ENCODE assay signal across 13 mouse cellular contexts in the genomic region with DNA sequence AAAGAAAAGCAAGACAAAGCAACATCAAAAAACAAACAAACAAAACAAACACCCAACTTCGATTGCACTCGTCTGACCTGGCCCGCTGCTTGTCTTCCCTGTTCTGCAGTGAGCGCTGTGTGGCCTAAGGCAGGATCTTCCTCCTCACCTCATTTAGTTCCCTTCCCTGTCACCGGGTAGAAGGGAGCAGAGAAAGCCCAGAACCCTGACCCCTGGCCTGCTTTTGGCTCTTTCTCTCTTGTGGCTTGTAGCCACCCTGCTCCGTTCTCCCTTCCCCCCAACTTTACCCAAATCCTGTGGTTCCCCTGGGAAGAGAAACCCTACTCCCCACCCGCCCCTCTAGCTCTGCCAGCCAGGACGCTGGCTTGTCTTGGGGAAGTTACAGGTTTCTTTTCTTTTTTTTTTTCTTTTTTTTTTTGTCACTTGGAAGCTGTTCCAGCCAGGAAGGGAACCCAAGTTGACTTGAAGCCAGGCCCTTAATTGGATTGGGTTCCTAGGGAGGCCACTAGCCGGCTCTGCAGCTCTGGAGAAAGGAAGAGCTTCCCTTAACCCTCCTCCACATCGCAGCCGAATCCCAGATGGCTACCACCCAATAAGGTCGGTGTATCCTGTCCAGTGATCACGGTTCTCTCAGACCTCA. TPM values are rescaled to one million over a fixed set of nuclear protein-coding genes. Genes with fewer than 3 reads are reported as not detected.
A peak's percentile ranks its signal among the peaks of the same experiment; 100 is the strongest.
DNase-seq lines count a peak whose midpoint lies in the region; ATAC-seq and TF ChIP-seq lines count a peak whose summit lies in the region.
"Had no signal": no experiment of that assay in that cellular context is flagged by ENCODE, and none has a peak within 500 bp of the region (broad histone marks: within the 10 kb centered on the region; RNA-seq: fewer than 3 reads in every experiment).

No protein-coding gene starts in this region.

- ATAC-seq in heart, embryonic 16.5 days (replicated peaks; ENCODE audit: extremely low read depth, insufficient read depth, low FRiP score): 0 out of 2 replicates have a peak, but pooled peaks have one; percentile 20
- ATAC-seq in lung, embryonic 14.5 days (ENCODE audit: insufficient read depth): no peak

- H3K27ac ChIP-seq in heart, embryonic 16.5 days (ENCODE audit: low read length): peak overlapping the region; percentile 30; the same call in 1 of the 2 replicates
- H3K27ac ChIP-seq in lung, embryonic 14.5 days (ENCODE audit: low read depth): no peak overlapping the region
- H3K27ac ChIP-seq: hindbrain, embryonic 12.5 days; macrophage; stomach, embryonic 15.5 days had no signal

- no peaks in the 10 kb centered on the region for H3K27me3 ChIP-seq in heart, embryonic 16.5 days (ENCODE audit: control insufficient read depth, insufficient read depth, low read length)
- no peaks in the 10 kb centered on the region for H3K27me3 ChIP-seq in lung, embryonic 14.5 days (ENCODE audit: insufficient read depth, low read length)
- H3K27me3 ChIP-seq: hindbrain, embryonic 12.5 days; stomach, embryonic 15.5 days had no signal

- whole genome bisulfite sequencing in heart, embryonic 16.5 days: 54% methylated on average over 13 of the region's 13 CpGs
- 45% methylated on average over 13 of the region's 13 CpGs for WGBS in lung, embryonic 14.5 days

- H3K9ac ChIP-seq in heart, embryonic 16.5 days (ENCODE audit: low read length): no peak overlapping the region
- H3K9ac ChIP-seq in lung, embryonic 14.5 days: no peak overlapping the region
- H3K9ac ChIP-seq: hindbrain, embryonic 12.5 days; stomach, embryonic 15.5 days had no signal

- peaks cover 21% of the 10 kb centered on the region for H3K4me1 ChIP-seq in heart, embryonic 16.5 days (ENCODE audit: control insufficient read depth, insufficient read depth, low read length)
- peaks cover 20% of the 10 kb centered on the region for H3K4me1 ChIP-seq in lung, embryonic 14.5 days (ENCODE audit: insufficient read depth)
- H3K4me1 ChIP-seq: hindbrain, embryonic 12.5 days had no signal

- no peaks in the 10 kb centered on the region for H3K9me3 ChIP-seq in heart, embryonic 16.5 days (replicated peaks; ENCODE audit: control insufficient read depth, low read length)
- no peaks in the 10 kb centered on the region for H3K9me3 ChIP-seq in lung, embryonic 14.5 days (ENCODE audit: low read depth, low read length)
- H3K9me3 ChIP-seq: hindbrain, embryonic 12.5 days; stomach, embryonic 15.5 days had no signal

- no peak overlapping the region for H3K4me3 ChIP-seq in heart, embryonic 16.5 days (ENCODE audit: low read length)
- H3K4me3 ChIP-seq in lung, embryonic 14.5 days (ENCODE audit: low read depth, low read length): no peak overlapping the region
- H3K4me3 ChIP-seq: hindbrain, embryonic 12.5 days; myocyte; stomach, embryonic 15.5 days had no signal

- H3K4me2 ChIP-seq in heart, embryonic 16.5 days (ENCODE audit: low read depth, low read length): no peak overlapping the region
- no peak overlapping the region for H3K4me2 ChIP-seq in lung, embryonic 14.5 days
- H3K4me2 ChIP-seq: hindbrain, embryonic 12.5 days; stomach, embryonic 15.5 days had no signal

- H3K36me3 ChIP-seq in heart, embryonic 16.5 days (ENCODE audit: control insufficient read depth, insufficient read depth): no peaks in the 10 kb centered on the region
- H3K36me3 ChIP-seq in lung, embryonic 14.5 days (ENCODE audit: insufficient read depth): no peaks in the 10 kb centered on the region
- H3K36me3 ChIP-seq: hindbrain, embryonic 12.5 days; stomach, embryonic 15.5 days had no signal

- no peak for TF ChIP-seq CTCF in lung, embryonic 14.5 days (IDR thresholded peaks at IDR 0.05; ENCODE audit: low read depth)

- peak; percentile 63 for DNase-seq in adrenal gland, postnatal 14 days
- no peak for DNase-seq in adrenal gland, adult 8-10 months
- DNase-seq in layer of hippocampus, postnatal 14 days (ENCODE audit: low spot score in 2 of 2): peak; percentile 26 to 52
- no peak for DNase-seq in layer of hippocampus, adult 9-11 months
- DNase-seq in lung, embryonic 14.5 days: peak; percentile 46
- no peak for DNase-seq in thymus, postnatal 10 days (ENCODE audit: low spot score in 2 of 2)
- DNase-seq in frontal cortex, postnatal 10 days (ENCODE audit: low spot score in 2 of 2): no peak
- DNase-seq: right cerebral cortex, adult 18-20 months had no signal

RNA-seq across cellular contexts. Expression of gene Clic4, which starts 10.2 kb away (rescaled TPM):
- 95.7 and 116 TPM in 2 replicates for total RNA-seq in adrenal gland, postnatal 14 days (2021)
- 10 to 100 TPM; 59.8 to 89.0 (median 74.4) TPM for total RNA-seq in adrenal gland, adult 8-10 months (2022)
- total RNA-seq in layer of hippocampus, postnatal 14 days (2021): 10 to 100 TPM; 37.8 to 40.9 TPM
- 289 and 296 TPM in 2 replicates for polyA plus RNA-seq in heart, embryonic 16.5 days (2015; fragmentation: Nextera tagmentation; extraction: Ambion mirVana)
- 128 and 133 TPM in 2 replicates for polyA plus RNA-seq in lung, embryonic 14.5 days (2014; fragmentation: Nextera tagmentation; extraction: Ambion mirVana)

Comparison
In these comparisons a context has a peak if more than half of its experiments do, and no peak if none do; other contexts are left out.
1. DNase-seq: peak in adrenal gland, postnatal 14 days (single experiment), layer of hippocampus, postnatal 14 days (2 of 2) and lung, embryonic 14.5 days (single experiment); none in adrenal gland, adult 8-10 months (single experiment), layer of hippocampus, adult 9-11 months (single experiment), thymus, postnatal 10 days (0 of 2) and frontal cortex, postnatal 10 days (0 of 2).